Mouse (Mus musculus): ENCODE results near the gene Ddah1. TPM values are rescaled to one million over a fixed set of nuclear protein-coding genes. Genes with fewer than 3 reads are reported as not detected.
A peak's percentile ranks its signal among the peaks of the same experiment; 100 is the strongest.

Gene Ddah1
- polyA plus RNA-seq, 1 experiment from 2014 or later: 91.2 TPM

DNA sequence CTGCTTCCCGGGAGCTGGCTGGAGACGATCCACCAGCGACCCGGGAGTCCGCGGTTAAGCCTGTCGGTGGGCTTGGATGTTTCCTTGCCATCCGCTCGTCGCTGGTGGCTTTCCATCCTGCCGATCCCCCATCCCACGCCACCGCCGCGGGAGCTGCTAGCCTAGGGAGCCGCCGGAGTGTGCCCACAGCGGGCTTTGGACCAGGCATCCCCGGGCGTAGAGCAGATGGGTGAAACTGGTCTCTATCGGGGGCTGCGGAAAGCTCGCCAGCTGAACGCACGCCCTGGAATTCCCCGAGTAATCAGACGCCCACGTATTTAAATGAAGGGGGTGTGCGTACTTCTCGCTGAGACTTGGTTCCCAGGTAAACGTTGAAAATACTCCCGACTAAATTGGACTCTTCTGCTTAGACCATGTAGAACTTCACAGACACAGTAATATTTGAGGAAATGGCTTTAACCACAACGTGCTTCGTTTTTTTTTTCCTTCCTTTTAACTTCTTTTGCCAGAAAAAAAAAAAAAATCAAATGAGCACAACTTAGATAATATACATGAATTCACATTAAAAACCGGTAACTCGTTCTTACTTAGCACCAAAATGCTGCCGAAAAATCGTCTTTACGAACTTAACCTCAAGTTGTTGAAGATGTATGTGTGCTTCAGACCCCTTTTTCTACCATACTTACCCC lies 166.3 kb downstream of the Ddah1 start:
- Histone ChIP-seq H3K4me3 (replicated peaks; ENCODE audit: low read depth, low read length) (peak overlapping the region; percentile 80), H3K27me3 (ENCODE audit: control insufficient read depth, insufficient read depth, low read length) (no peaks in the 10 kb centered on the region), H3K36me3 (ENCODE audit: control insufficient read depth, insufficient read depth, low read length) (0 out of 2 replicates have a peak, but pooled peaks cover 8% of the 10 kb centered on the region), H3K27ac (replicated peaks; ENCODE audit: low read depth, low read length) (peak overlapping the region; percentile 89), H3K4me2 (ENCODE audit: low read length) (peak overlapping the region; percentile 78), H3K4me1 (ENCODE audit: control insufficient read depth, insufficient read depth, low read length) (peaks cover 16% of the 10 kb centered on the region), H3K9me3 (ENCODE audit: control insufficient read depth, low read length) (no peaks in the 10 kb centered on the region), H3K9ac (replicated peaks; ENCODE audit: low read length) (peak overlapping the region; percentile 84)
- DNase-seq (peak; percentile 62), ATAC-seq (ENCODE audit: low FRiP score, low TSS enrichment) (peak; percentile 7; the same call in 1 of the 2 replicates)
- 6% methylated on average over 39 of the region's 39 CpGs for WGBS

- 75% methylated on average over 5 of the region's 5 CpGs for WGBS
- no peak for ATAC-seq (ENCODE audit: low FRiP score, low TSS enrichment)
- H3K9me3 ChIP-seq (ENCODE audit: control insufficient read depth, low read length): no peaks in the 10 kb centered on the region
- H3K9ac ChIP-seq (replicated peaks; ENCODE audit: low read length): no peak overlapping the region
- H3K4me2 ChIP-seq (ENCODE audit: low read length): peak overlapping the region; percentile 78
- no peaks in the 10 kb centered on the region for H3K27me3 ChIP-seq (ENCODE audit: control insufficient read depth, insufficient read depth, low read length)
- no peak overlapping the region for H3K27ac ChIP-seq (replicated peaks; ENCODE audit: low read depth, low read length)
- H3K36me3 ChIP-seq (ENCODE audit: control insufficient read depth, insufficient read depth, low read length): 0 out of 2 replicates have a peak, but pooled peaks cover 8% of the 10 kb centered on the region
- no peak for DNase-seq
- H3K4me3 ChIP-seq (replicated peaks; ENCODE audit: low read depth, low read length): peak overlapping the region; percentile 80; the same call in 1 of the 2 replicates
- H3K4me1 ChIP-seq (ENCODE audit: control insufficient read depth, insufficient read depth, low read length): peaks cover 16% of the 10 kb centered on the region
These were observed 167.0 kb downstream of the Ddah1 start for GRCm38 (mm10) chr3:145925506-145925905.

- H3K27ac ChIP-seq (replicated peaks; ENCODE audit: low read depth, low read length): no peak overlapping the region
- H3K9me3 ChIP-seq (ENCODE audit: control insufficient read depth, low read length): no peaks in the 10 kb centered on the region
- H3K4me1 ChIP-seq (ENCODE audit: control insufficient read depth, insufficient read depth, low read length): peaks cover 16% of the 10 kb centered on the region
- H3K36me3 ChIP-seq (ENCODE audit: control insufficient read depth, insufficient read depth, low read length): peaks cover 35% of the 10 kb centered on the region
- H3K4me2 ChIP-seq (ENCODE audit: low read length): no peak overlapping the region
- no peak for DNase-seq
- no peak overlapping the region for H3K4me3 ChIP-seq (replicated peaks; ENCODE audit: low read depth, low read length)
- 66% methylated on average over 7 of the region's 7 CpGs for WGBS
- ATAC-seq (ENCODE audit: low FRiP score, low TSS enrichment): no peak
- H3K9ac ChIP-seq (replicated peaks; ENCODE audit: low read length): no peak overlapping the region
- no peaks in the 10 kb centered on the region for H3K27me3 ChIP-seq (ENCODE audit: control insufficient read depth, insufficient read depth, low read length)
These were observed 171.3 kb downstream of the Ddah1 start for GRCm38 (mm10) chr3:145929525-145930400.

- H3K4me3 ChIP-seq (replicated peaks; ENCODE audit: low read depth, low read length): no peak overlapping the region
- no peak overlapping the region for H3K4me2 ChIP-seq (ENCODE audit: low read length)
- WGBS: 92% methylated on average over 9 of the region's 9 CpGs
- H3K27me3 ChIP-seq (ENCODE audit: control insufficient read depth, insufficient read depth, low read length): no peaks in the 10 kb centered on the region
- no peak overlapping the region for H3K9ac ChIP-seq (replicated peaks; ENCODE audit: low read length)
- H3K4me1 ChIP-seq (ENCODE audit: control insufficient read depth, insufficient read depth, low read length): peaks cover 10% of the 10 kb centered on the region
- no peaks in the 10 kb centered on the region for H3K9me3 ChIP-seq (ENCODE audit: control insufficient read depth, low read length)
- ATAC-seq (ENCODE audit: low FRiP score, low TSS enrichment) (no peak), DNase-seq (no peak)
- H3K36me3 ChIP-seq (ENCODE audit: control insufficient read depth, insufficient read depth, low read length): peaks cover 28% of the 10 kb centered on the region
- H3K27ac ChIP-seq (replicated peaks; ENCODE audit: low read depth, low read length): no peak overlapping the region
These were observed 175.4 kb downstream of the Ddah1 start for GRCm38 (mm10) chr3:145933845-145934244.

DNA sequence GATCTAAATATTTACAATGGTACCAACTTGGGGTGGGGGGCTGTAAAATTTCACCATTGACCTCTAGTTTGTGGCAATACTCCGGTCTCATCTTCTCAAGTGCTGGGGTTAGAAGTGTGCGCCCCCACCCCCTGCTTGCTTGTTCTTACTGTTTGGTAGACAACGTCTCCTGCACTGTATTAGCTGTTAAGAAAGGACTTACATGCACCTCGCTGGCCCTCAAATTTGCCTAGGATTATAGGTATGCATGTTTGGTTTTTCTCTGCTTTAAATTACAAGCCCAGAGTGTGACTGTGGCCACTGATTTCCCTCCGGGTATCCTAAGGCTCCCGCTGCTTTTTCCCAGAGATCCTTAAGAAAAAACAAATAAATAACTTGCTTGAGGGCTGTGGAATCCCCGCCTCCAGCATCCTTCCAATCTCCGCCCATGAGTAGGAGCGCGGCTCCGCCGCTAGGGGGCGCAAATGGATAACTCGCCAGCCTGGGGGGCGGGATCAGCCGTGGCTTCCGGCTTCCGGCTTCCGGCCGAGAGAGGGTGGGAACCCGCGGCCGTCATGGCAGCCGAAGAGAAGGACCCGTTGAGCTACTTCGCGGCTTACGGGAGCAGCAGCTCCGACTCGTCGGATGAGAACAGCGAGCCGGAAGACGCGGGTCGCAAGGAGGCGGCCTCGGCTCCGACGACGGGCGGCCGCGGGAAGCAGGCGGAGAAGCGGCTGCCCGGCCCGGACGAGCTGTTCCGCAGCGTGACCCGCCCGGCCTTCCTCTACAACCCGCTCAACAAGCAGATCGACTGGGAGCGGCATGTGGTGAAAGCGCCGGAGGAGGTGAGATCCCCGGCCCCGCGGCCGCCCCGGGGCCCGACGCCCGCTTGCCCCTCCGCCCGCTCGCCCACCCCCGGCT lies 179.3 kb downstream of the Ddah1 start, which contains the start of gene 2410004B18Rik:
2410004B18Rik (plus strand) TSS at position 510 of the 900 bp plus-strand sequence.
- DNase-seq (peak; percentile 98), ATAC-seq (ENCODE audit: low FRiP score, low TSS enrichment) (peak; percentile 96)
- H3K9ac ChIP-seq (replicated peaks; ENCODE audit: low read length): peak within 1 kb of the TSS; percentile 87
- H3K4me1 ChIP-seq (ENCODE audit: control insufficient read depth, insufficient read depth, low read length): peaks cover 21% of the 10 kb centered on the region
- peak within 1 kb of the TSS; percentile 80 for H3K4me2 ChIP-seq (ENCODE audit: low read length)
- H3K4me3 ChIP-seq (replicated peaks; ENCODE audit: low read depth, low read length): peak within 1 kb of the TSS; percentile 94
- WGBS: 2% methylated on average over 66 of the region's 70 CpGs
- H3K9me3 ChIP-seq (ENCODE audit: control insufficient read depth, low read length): no peaks in the 10 kb centered on the region
- H3K36me3 ChIP-seq (ENCODE audit: control insufficient read depth, insufficient read depth, low read length): peaks cover 36% of the 10 kb centered on the region
- H3K27ac ChIP-seq (replicated peaks; ENCODE audit: low read depth, low read length): peak within 1 kb of the TSS; percentile 77
- no peaks in the 10 kb centered on the region for H3K27me3 ChIP-seq (ENCODE audit: control insufficient read depth, insufficient read depth, low read length)

DNA sequence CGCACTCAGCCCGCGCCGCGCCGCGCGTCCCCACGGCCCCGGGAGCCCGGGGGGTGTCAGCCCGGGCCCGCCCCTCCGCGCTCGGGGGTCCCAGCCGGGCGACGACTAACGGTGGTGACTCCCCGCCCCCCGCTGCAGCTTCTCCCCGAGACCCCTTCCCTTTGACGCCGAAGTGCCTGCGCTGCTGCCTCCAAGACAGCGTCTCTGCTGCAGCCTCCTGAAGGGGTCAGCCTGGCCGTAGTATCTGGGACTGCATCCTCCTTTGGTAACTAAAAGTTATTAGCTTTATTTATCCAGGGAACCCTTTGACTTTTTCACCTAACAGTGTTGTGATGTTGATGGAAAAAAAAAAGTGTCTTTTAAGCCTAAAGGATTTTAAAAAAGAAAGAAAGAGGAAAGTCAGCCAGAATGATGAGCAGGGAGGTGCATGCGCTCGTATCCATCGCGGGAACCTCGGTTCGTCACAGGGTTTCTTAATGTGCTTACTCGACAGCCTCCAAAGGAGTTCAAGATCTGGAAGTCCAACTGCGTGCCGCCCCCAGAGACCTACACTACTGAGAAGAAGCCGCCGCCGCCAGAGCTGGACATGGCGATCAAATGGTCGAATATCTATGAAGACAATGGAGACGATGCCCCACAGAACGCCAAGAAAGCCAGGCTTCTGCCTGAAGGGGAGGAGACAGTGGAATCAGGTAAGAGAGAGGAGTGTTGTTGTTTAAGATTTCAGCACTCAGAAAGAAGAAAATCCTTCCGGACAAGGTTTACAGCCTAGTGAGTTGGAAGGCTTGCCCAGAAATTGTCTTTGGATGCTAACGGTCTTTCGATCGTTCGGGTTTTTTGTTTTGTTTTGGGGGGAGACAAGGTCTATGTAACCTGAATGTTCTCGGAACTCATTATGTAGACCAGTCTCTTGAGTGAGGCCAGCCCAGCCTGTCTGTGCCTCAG lies 180.2 kb downstream of the Ddah1 start:
- Histone ChIP-seq H3K4me2 (ENCODE audit: low read length) (peak overlapping the region; percentile 80), H3K9ac (replicated peaks; ENCODE audit: low read length) (peak overlapping the region; percentile 87), H3K4me1 (ENCODE audit: control insufficient read depth, insufficient read depth, low read length) (peaks cover 21% of the 10 kb centered on the region), H3K27me3 (ENCODE audit: control insufficient read depth, insufficient read depth, low read length) (no peaks in the 10 kb centered on the region), H3K4me3 (replicated peaks; ENCODE audit: low read depth, low read length) (peak overlapping the region; percentile 94), H3K9me3 (ENCODE audit: control insufficient read depth, low read length) (no peaks in the 10 kb centered on the region), H3K36me3 (ENCODE audit: control insufficient read depth, insufficient read depth, low read length) (peaks cover 38% of the 10 kb centered on the region), H3K27ac (replicated peaks; ENCODE audit: low read depth, low read length) (peak overlapping the region; percentile 77; the same call in 1 of the 2 replicates)
- peak; percentile 55 for DNase-seq
- ATAC-seq (ENCODE audit: low FRiP score, low TSS enrichment): peak; percentile 19
- 19% methylated on average over 50 of the region's 50 CpGs for WGBS

DNA sequence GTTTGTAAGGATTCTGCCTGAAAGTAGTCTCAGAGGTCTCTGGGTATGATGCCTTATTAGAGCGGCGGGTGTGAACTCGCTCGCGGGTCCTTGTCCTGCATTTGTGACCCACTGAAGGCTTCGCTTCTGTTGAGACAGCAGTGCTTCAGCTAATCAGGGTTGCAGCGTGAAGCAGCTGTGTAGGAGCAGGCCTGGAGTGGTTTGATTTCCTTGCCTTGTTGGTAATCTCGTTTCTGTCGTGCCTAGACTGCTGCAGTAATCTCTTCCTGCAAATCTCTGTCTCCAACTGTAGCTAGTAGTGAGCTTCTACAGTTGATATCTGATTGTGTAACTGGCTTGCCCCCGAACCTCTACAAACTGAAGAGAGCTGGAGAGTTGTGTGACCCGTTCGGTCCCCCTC lies 180.9 kb downstream of the Ddah1 start:
- no peaks in the 10 kb centered on the region for H3K27me3 ChIP-seq (ENCODE audit: control insufficient read depth, insufficient read depth, low read length)
- no peaks in the 10 kb centered on the region for H3K9me3 ChIP-seq (ENCODE audit: control insufficient read depth, low read length)
- H3K4me2 ChIP-seq (ENCODE audit: low read length): peak overlapping the region; percentile 80
- H3K4me1 ChIP-seq (ENCODE audit: control insufficient read depth, insufficient read depth, low read length): peaks cover 21% of the 10 kb centered on the region
- WGBS: 85% methylated on average over 12 of the region's 12 CpGs
- H3K9ac ChIP-seq (replicated peaks; ENCODE audit: low read length): peak overlapping the region; percentile 31; the same call in 1 of the 2 replicates
- peaks cover 42% of the 10 kb centered on the region for H3K36me3 ChIP-seq (ENCODE audit: control insufficient read depth, insufficient read depth, low read length)
- H3K4me3 ChIP-seq (replicated peaks; ENCODE audit: low read depth, low read length): peak overlapping the region; percentile 94
- H3K27ac ChIP-seq (replicated peaks; ENCODE audit: low read depth, low read length): no peak overlapping the region
- DNase-seq (no peak), ATAC-seq (ENCODE audit: low FRiP score, low TSS enrichment) (no peak)
